Mouse (Mus musculus) hindbrain, embryonic 16.5 days (tissue): ENCODE results near the gene Gramd4. TPM values are rescaled to one million over a fixed set of nuclear protein-coding genes. Genes with fewer than 3 reads are reported as not detected.

Experiments
- ATAC-seq: fragments of 200-750 bp; cut with Nextera tagmentation; 2 replicates; pipeline ENCODE4 v1.8.0; 2017; ENCODE audit warnings: moderate TSS enrichment, moderate library complexity
- H3K27ac ChIP-seq: fragments of 300-500 bp; sonication (generic); 2 replicates; pipeline ENCODE4 v1.5.1; 2014; ENCODE audit warnings: low read depth, mild to moderate bottlenecking, control low read depth, low read length, moderate library complexity
- H3K27me3 ChIP-seq: fragments of 300-500 bp; sonication (generic); replicated peaks from 2 replicates; pipeline ENCODE4 v1.6.1; 2014; ENCODE audit warnings: low read length; ENCODE audit not compliant: control insufficient read depth, insufficient read depth
- H3K36me3 ChIP-seq: fragments of 300-500 bp; sonication (generic); 2 replicates; pipeline ENCODE4 v1.6.1; 2014; ENCODE audit warnings: mild to moderate bottlenecking, low read length, moderate library complexity, mixed read lengths; ENCODE audit not compliant: control insufficient read depth, insufficient read depth
- H3K4me1 ChIP-seq: fragments of 300-500 bp; sonication (generic); 2 replicates; pipeline ENCODE4 v1.6.1; 2014; ENCODE audit warnings: low read depth, low read length; ENCODE audit not compliant: control insufficient read depth, insufficient read depth
- H3K4me2 ChIP-seq: fragments of 300-500 bp; sonication (generic); 2 replicates; pipeline ENCODE4 v1.6.1; 2014; ENCODE audit warnings: mild to moderate bottlenecking, low read length, control low read depth, moderate library complexity
- H3K4me3 ChIP-seq: fragments of 300-500 bp; sonication (generic); 2 replicates; pipeline ENCODE4 v1.5.1; 2014; ENCODE audit warnings: mild to moderate bottlenecking, low read length, control low read depth, moderate library complexity
- H3K9ac ChIP-seq: fragments of 300-500 bp; sonication (generic); 2 replicates; pipeline ENCODE4 v1.6.1; 2014; ENCODE audit warnings: low read depth, mild to moderate bottlenecking, control low read depth, low read length, moderate library complexity
- H3K9me3 ChIP-seq: fragments of 300-500 bp; sonication (generic); 2 replicates; pipeline ENCODE4 v1.6.1; 2014; ENCODE audit warnings: mild to moderate bottlenecking, low read length, moderate library complexity; ENCODE audit not compliant: control insufficient read depth
- WGBS: fragments of 180-500 bp; shearing (Covaris S2); extraction: QIAGEN DNeasy Blood & Tissue Kit; methylation state at CpG from one replicate; pipeline ENCODE4 v1.1.7; 2014; 5-methylcytosine and 5-hydroxymethylcytosine counted together
- polyA plus RNA-seq: library from polyadenylated mRNA; unstranded; fragments of >200 nt; fragmentation: Nextera tagmentation; extraction: Ambion mirVana; gene quantifications from 2 replicates; pipeline ENCODE4 v1.2.1, GENCODE M21; 2015

Gene Gramd4
- polyA plus RNA-seq, 1 experiment from 2014 or later = 18.4 TPM

DNA sequence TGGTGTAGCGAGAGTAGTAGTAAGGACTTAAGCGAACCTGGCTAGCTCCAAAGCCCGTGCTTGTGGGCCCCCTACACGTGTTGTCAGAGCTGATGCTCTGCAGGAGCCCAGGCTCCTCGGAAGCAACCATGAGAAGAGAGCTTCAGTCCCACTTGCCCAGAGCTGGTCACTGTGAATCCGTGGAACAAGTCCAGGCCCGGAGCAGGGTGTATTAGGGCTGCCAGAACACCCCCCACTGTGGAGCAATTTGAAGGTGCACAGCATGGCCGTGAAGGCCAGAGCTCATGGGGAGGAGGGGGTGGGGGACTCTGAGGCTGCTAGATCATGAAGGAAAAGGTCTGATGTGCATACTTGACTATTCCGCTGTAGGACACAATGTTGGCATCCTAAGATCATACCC, 44.1 kb downstream of the Gramd4 start:
- Histone ChIP-seq H3K36me3 (peaks cover 6% of the 10 kb centered on the region), H3K4me3 (no peak overlapping the region), H3K27me3 (no peaks in the 10 kb centered on the region), H3K9ac (no peak overlapping the region), H3K4me2 (no peak overlapping the region), H3K4me1 (no peaks in the 10 kb centered on the region), H3K9me3 (no peaks in the 10 kb centered on the region), H3K27ac (no peak overlapping the region)
- no peak for ATAC-seq
- 75% methylated on average over 9 of the region's 9 CpGs for WGBS

- no peaks in the 10 kb centered on the region for H3K4me1 ChIP-seq
- H3K27ac ChIP-seq = no peak overlapping the region
- no peak for ATAC-seq
- H3K9me3 ChIP-seq = no peaks in the 10 kb centered on the region
- no peak overlapping the region for H3K4me3 ChIP-seq
- 91% methylated on average over 15 of the region's 15 CpGs for WGBS
- no peaks in the 10 kb centered on the region for H3K27me3 ChIP-seq
- H3K9ac ChIP-seq = no peak overlapping the region
- H3K4me2 ChIP-seq = no peak overlapping the region
- peaks cover 6% of the 10 kb centered on the region for H3K36me3 ChIP-seq
Observed at GRCm38 (mm10) chr15:86102308-86102707, 44.8 kb downstream of the Gramd4 start.

- no peak overlapping the region for H3K4me3 ChIP-seq
- H3K4me2 ChIP-seq = no peak overlapping the region
- WGBS = 94% methylated on average over 19 of the region's 19 CpGs
- no peaks in the 10 kb centered on the region for H3K9me3 ChIP-seq
- no peaks in the 10 kb centered on the region for H3K27me3 ChIP-seq
- peaks cover 4% of the 10 kb centered on the region for H3K4me1 ChIP-seq
- no peak overlapping the region; the same call in 1 of the 2 replicates for H3K9ac ChIP-seq
- ATAC-seq = no peak
- peaks cover 6% of the 10 kb centered on the region for H3K36me3 ChIP-seq
- H3K27ac ChIP-seq = no peak overlapping the region
Observed at GRCm38 (mm10) chr15:86104401-86105344, 47.2 kb downstream of the Gramd4 start.

DNA sequence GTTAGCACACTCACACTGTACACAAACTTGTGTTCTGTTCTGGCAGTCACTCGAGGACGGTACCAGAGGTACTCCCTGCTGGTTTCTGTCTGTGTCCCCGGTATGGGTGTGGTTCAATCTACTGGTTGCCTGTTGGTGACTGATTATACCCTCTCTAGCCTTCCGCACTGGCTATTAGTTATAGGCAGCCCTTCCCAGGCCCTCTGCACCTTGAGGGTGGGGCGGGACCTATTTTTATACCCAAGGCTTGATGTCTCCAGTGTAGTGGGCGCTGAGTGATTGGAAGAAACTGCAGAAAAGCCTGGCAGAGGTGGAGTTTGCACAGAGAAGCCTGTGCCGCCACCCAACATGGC, 47.8 kb downstream of the Gramd4 start:
- Histone ChIP-seq H3K27ac (no peak overlapping the region), H3K9me3 (no peaks in the 10 kb centered on the region), H3K9ac (no peak overlapping the region), H3K4me3 (no peak overlapping the region), H3K4me1 (peaks cover 10% of the 10 kb centered on the region), H3K27me3 (no peaks in the 10 kb centered on the region), H3K4me2 (no peak overlapping the region), H3K36me3 (peaks cover 6% of the 10 kb centered on the region)
- no peak for ATAC-seq
- WGBS = 86% methylated on average over 7 of the region's 7 CpGs

DNA sequence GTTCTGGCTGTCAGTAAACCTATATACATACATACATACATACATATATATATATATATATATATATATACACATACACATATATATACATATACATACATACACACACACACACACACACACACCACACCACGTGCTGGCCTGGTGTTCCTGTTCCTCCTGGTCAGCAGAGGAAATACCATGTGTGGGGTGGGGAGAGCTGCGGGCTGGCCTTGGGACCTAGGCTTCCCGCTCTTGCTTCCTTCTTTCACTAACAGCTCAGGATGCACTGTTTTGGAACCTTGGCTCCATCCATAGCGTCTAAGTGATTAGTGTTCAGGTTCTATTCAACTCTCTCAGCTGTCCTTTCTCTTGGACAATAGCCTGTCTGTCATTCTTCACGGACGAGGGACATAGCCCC, 48.3 kb downstream of the Gramd4 start:
- no peak for ATAC-seq
- Histone ChIP-seq H3K9ac (no peak overlapping the region), H3K4me3 (no peak overlapping the region), H3K27me3 (no peaks in the 10 kb centered on the region), H3K9me3 (no peaks in the 10 kb centered on the region), H3K4me2 (no peak overlapping the region), H3K4me1 (peaks cover 14% of the 10 kb centered on the region), H3K36me3 (peaks cover 6% of the 10 kb centered on the region), H3K27ac (no peak overlapping the region)
- WGBS = 55% methylated on average over 6 of the region's 6 CpGs

GRCm38 (mm10) chr15:86107831-86108471, 50.5 kb downstream of the Gramd4 start:
- ATAC-seq = no peak
- no peak overlapping the region for H3K4me2 ChIP-seq
- no peak overlapping the region for H3K9ac ChIP-seq
- H3K27me3 ChIP-seq = no peaks in the 10 kb centered on the region
- 0 out of 2 replicates have a peak overlapping the region, but pooled peaks have one; percentile 17 for H3K27ac ChIP-seq
- no peaks in the 10 kb centered on the region for H3K9me3 ChIP-seq
- H3K4me3 ChIP-seq = no peak overlapping the region
- H3K36me3 ChIP-seq = peaks cover 3% of the 10 kb centered on the region; the same call in 1 of the 2 replicates
- peaks cover 24% of the 10 kb centered on the region for H3K4me1 ChIP-seq
- WGBS = 73% methylated on average over 11 of the region's 11 CpGs

DNA sequence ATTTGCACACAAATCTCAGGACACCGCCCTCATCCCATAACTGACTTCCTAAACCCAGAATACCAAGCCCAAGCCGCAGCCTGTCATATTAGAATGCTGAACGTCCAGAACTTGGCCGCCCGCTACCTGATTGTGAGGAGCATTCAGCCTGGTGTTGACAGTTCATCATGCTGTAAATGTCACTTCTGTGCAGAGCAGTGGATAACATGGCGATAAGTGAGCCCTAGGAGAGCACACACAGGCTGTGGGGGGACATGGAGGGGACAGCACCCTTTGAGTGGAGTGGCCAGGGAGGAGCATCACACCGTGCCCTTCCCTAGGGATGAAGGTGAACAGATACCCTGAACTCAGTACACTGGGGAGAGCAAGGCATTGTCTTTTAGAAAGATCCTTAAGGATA, 51.8 kb downstream of the Gramd4 start:
- Histone ChIP-seq H3K9me3 (no peaks in the 10 kb centered on the region), H3K36me3 (peaks cover 3% of the 10 kb centered on the region; the same call in 1 of the 2 replicates), H3K4me1 (peaks cover 30% of the 10 kb centered on the region), H3K4me2 (no peak overlapping the region), H3K27ac (no peak overlapping the region; the same call in 1 of the 2 replicates), H3K9ac (no peak overlapping the region), H3K27me3 (no peaks in the 10 kb centered on the region), H3K4me3 (no peak overlapping the region)
- 82% methylated on average over 7 of the region's 7 CpGs for WGBS
- ATAC-seq = no peak

DNA sequence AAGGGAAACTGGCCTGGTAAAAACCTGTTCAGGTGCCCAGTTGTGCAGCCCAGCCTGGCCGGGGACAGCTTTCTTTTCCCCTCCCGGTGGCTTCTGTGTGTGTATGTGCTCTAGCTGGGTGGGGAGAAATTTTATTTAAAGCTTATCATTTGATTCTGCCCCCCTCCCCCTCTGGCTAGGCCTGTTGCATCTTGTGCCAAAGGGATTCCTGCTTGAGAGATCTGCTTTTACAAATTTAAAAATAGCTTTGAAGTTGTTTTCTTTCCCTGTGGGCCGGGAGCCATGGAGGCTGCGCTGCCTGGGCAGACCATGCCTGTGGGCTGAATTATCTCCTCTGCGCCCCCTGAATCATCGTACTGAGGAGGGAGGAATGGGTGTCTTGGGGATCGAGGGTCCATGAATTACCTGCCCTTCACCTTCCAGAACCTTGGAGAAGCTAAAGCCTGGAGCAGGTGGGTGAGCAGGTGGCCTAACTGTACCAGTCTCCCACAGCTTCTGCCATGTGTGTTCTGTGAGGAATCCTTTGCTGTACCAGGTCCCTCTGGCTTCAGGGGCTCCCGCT, 52.2 kb downstream of the Gramd4 start:
- Histone ChIP-seq H3K27me3 (no peaks in the 10 kb centered on the region), H3K9ac (no peak overlapping the region), H3K4me2 (no peak overlapping the region), H3K4me1 (peaks cover 30% of the 10 kb centered on the region), H3K4me3 (no peak overlapping the region), H3K36me3 (peaks cover 3% of the 10 kb centered on the region; the same call in 1 of the 2 replicates), H3K9me3 (no peaks in the 10 kb centered on the region), H3K27ac (no peak overlapping the region)
- WGBS = 72% methylated on average over 8 of the region's 8 CpGs
- ATAC-seq = no peak
